Mouse (Mus musculus) heart, embryonic 14.5 days (tissue): ENCODE results near the gene Sorbs1. TPM values are rescaled to one million over a fixed set of nuclear protein-coding genes. Genes with fewer than 3 reads are reported as not detected.

Source experiments
- ATAC-seq: fragments of 200-750 bp; cut with Nextera tagmentation; 2 replicates; pipeline ENCODE4 v1.8.0; 2017; ENCODE audit warnings: low read depth, moderate TSS enrichment; ENCODE audit not compliant: insufficient number of reproducible peaks, insufficient read depth, low FRiP score
- H3K27ac ChIP-seq, 2 experiments: fragments of 200-500 bp in 1 of 2; fragments of 300-500 bp in 1 of 2; sonication (generic) in 1 of 2; replicated peaks in 1 of 2; 2 replicates each; pipeline ENCODE4 v1.5.1; 2012 to 2014; ENCODE audit warnings: low read depth in 2 of 2, low read length in 2 of 2, control low read depth in 1 of 2, mild to moderate bottlenecking in 1 of 2, mixed read lengths in 1 of 2; ENCODE audit not compliant: control insufficient read depth in 1 of 2, insufficient read depth in 1 of 2
- H3K27me3 ChIP-seq: fragments of 300-500 bp; sonication (generic); 2 replicates; pipeline ENCODE4 v1.6.1; 2014; ENCODE audit warnings: mild to moderate bottlenecking, low read length, control low read depth; ENCODE audit not compliant: control insufficient read depth, insufficient read depth
- H3K36me3 ChIP-seq: fragments of 300-500 bp; sonication (generic); 2 replicates; pipeline ENCODE4 v1.6.1; 2014; ENCODE audit warnings: mild to moderate bottlenecking, control low read depth, low read length, mixed read lengths; ENCODE audit not compliant: control insufficient read depth, insufficient read depth
- H3K4me1 ChIP-seq, 2 experiments: fragments of 200-500 bp in 1 of 2; fragments of 300-500 bp in 1 of 2; sonication (generic) in 1 of 2; 2 replicates each; pipeline ENCODE4 v1.6.1; 2012 to 2014; ENCODE audit warnings: low read length in 2 of 2, control low read depth in 1 of 2, mixed read lengths in 1 of 2; ENCODE audit not compliant: control insufficient read depth in 2 of 2, insufficient read depth in 2 of 2
- H3K4me2 ChIP-seq: fragments of 300-500 bp; sonication (generic); 2 replicates; pipeline ENCODE4 v1.6.1; 2014; ENCODE audit warnings: mild to moderate bottlenecking, low read length
- H3K4me3 ChIP-seq, 2 experiments: fragments of 200-500 bp in 1 of 2; fragments of 300-500 bp in 1 of 2; sonication (generic) in 1 of 2; 2 replicates each; pipeline ENCODE4 v1.5.1; 2012 to 2014; ENCODE audit warnings: low read length in 2 of 2, mild to moderate bottlenecking in 2 of 2, control low read depth in 1 of 2, low read depth in 1 of 2, moderate library complexity in 1 of 2; ENCODE audit not compliant: control insufficient read depth in 1 of 2, insufficient read depth in 1 of 2
- H3K9ac ChIP-seq: fragments of 300-500 bp; sonication (generic); 2 replicates; pipeline ENCODE4 v1.6.1; 2014; ENCODE audit warnings: mild to moderate bottlenecking, low read length
- H3K9me3 ChIP-seq: fragments of 300-500 bp; sonication (generic); 2 replicates; pipeline ENCODE4 v1.6.1; 2016; ENCODE audit warnings: low read length, control low read depth; ENCODE audit not compliant: control insufficient read depth
- WGBS: fragments of 180-500 bp; shearing (Covaris S2); extraction: QIAGEN DNeasy Blood & Tissue Kit; methylation state at CpG from one replicate; pipeline ENCODE4 v1.1.7; 2014; 5-methylcytosine and 5-hydroxymethylcytosine counted together
- polyA plus RNA-seq: library from polyadenylated mRNA; unstranded; fragments of >200 nt; fragmentation: Nextera tagmentation; extraction: Ambion mirVana; gene quantifications from 2 replicates; pipeline ENCODE4 v1.2.1, GENCODE M21; 2014

Gene Sorbs1
- polyA plus RNA-seq, 1 experiment from 2014 or later, result 109 TPM

DNA sequence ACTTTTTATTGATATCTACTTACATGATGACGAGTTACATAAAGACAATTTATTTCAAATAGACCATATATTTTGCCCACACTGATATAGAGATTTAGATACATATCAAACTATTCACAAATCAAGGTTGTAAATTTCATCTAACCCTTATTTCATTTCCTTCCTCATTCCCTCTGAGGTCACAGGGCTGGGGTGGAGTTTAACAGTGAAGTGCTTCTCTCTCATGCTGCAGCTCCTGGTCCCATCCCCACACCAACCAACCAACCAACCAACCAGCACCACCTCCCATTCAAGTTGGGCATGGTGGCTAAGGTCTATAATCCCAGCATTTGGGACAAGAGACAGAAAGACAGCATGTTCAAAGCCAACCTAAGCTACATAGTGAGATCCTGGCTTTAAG is 97.9 kb downstream of the Sorbs1 start:
- Histone ChIP-seq H3K27me3 (no peaks in the 10 kb centered on the region), H3K27ac (peak overlapping the region in 1 of 2 experiments; percentile 73; a peak in 1 of 4 replicates), H3K4me2 (no peak overlapping the region; the same call in 1 of the 2 replicates), H3K9me3 (no peaks in the 10 kb centered on the region), H3K4me3 (no peak overlapping the region), H3K4me1 (peaks cover 18 to 42% of the 10 kb centered on the region in 2 experiments), H3K9ac (no peak overlapping the region), H3K36me3 (0 out of 2 replicates have a peak, but pooled peaks cover 4% of the 10 kb centered on the region)
- 92% methylated on average over 1 of the region's 1 CpGs for WGBS
- no peak for ATAC-seq

DNA sequence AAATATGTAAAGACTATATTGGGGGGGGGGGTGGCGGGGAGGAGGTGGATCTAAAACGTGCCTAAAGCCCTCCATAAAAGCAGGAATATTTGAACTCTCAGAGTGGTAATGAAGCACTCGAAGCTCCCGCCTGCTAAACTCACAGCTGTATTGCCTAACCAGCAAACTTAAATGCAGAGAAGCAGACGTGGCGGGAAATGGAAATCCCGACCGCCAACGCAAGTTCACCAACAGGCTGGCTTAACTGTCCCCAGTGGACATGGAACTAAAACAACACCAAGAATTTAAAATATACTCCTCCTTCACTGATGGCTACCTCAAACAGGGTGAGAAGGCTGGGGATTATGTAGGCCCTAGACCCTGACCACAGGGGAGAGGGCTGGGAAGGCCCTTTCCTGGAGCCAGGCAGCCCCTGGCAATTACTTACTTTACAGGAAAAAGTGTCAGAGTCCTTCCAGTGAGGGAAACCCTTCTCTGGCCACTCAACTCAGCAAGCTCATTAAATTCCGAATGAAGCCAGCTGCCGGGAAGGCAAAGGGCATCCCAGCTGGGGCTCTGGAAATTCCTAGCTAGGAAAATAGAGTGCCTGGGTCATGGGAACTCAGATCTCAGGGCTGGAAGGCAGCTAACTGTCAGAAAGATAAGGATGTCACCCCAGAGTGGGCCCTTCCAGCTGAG is 98.6 kb downstream of the Sorbs1 start:
- WGBS, result 54% methylated on average over 11 of the region's 11 CpGs
- Histone ChIP-seq H3K4me2 (peak overlapping the region; percentile 1; the same call in 1 of the 2 replicates), H3K36me3 (0 out of 2 replicates have a peak, but pooled peaks cover 4% of the 10 kb centered on the region), H3K4me1 (peaks cover 21 to 43% of the 10 kb centered on the region in 2 experiments), H3K27me3 (no peaks in the 10 kb centered on the region), H3K9me3 (no peaks in the 10 kb centered on the region), H3K27ac (peak overlapping the region; percentile 73 to 90), H3K4me3 (no peak overlapping the region), H3K9ac (no peak overlapping the region; the same call in 1 of the 2 replicates)
- no peak for ATAC-seq

DNA sequence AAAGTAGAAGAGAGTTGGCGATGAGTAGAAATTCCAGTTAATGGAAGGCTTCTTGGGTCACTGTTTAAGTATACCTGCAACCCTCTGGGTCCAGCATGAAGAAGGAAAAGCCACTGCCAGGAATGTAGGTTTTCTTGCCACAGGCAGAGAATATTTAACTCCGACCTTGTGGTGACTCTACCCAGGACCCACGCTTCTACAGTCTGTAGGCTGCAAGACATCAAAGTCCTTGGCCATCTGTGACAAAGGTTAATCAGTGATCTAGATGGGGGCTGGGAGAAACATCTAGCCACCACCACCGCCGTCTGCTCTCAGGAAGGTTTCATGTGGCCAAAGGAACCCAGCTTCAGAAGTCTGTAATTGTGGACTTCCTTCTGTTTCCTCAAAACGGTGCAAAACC is 99.2 kb downstream of the Sorbs1 start:
- no peak for ATAC-seq
- no peak overlapping the region for H3K4me2 ChIP-seq
- 55% methylated on average over 6 of the region's 6 CpGs for WGBS

DNA sequence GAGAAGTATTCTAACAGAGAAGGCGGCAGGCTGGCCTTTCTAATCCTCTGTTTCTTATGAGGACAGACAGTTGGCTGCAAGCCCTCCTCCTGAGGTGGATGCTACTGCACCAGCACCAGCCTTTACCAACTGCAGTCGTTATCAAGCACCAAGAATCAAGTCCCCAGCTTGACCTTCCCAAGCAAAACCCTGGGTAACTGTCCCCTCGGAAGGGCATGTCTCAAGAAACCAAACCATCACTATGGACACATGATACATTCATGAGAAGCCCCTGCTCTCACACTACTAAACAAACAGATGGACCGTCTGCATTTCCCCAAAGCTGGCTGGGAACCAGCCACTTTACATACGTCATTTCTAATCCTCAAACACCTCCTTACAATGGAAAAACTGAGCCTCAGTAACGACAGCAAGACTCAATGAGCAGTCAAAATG is 102.2 kb downstream of the Sorbs1 start:
- Histone ChIP-seq H3K27ac (peak overlapping the region; percentile 29 to 39; a peak in 3 of 4 replicates), H3K9ac (no peak overlapping the region), H3K36me3 (0 out of 2 replicates have a peak, but pooled peaks cover 4% of the 10 kb centered on the region), H3K9me3 (no peaks in the 10 kb centered on the region), H3K4me3 (no peak overlapping the region), H3K4me2 (no peak overlapping the region), H3K4me1 (peaks cover 30 to 50% of the 10 kb centered on the region in 2 experiments), H3K27me3 (no peaks in the 10 kb centered on the region)
- no peak for ATAC-seq
- 35% methylated on average over 6 of the region's 6 CpGs for WGBS

More for the DNA sequence above, 99.2 kb downstream of the Sorbs1 start:
- no peaks in the 10 kb centered on the region for H3K9me3 ChIP-seq
- 0 out of 2 replicates have a peak, but pooled peaks cover 4% of the 10 kb centered on the region for H3K36me3 ChIP-seq
- peaks cover 26 to 43% of the 10 kb centered on the region in 2 experiments for H3K4me1 ChIP-seq
- no peak overlapping the region for H3K4me3 ChIP-seq
- peak overlapping the region in 1 of 2 experiments; percentile 73; a peak in 2 of 4 replicates for H3K27ac ChIP-seq
- no peak overlapping the region for H3K9ac ChIP-seq
- H3K27me3 ChIP-seq, result no peaks in the 10 kb centered on the region

DNA sequence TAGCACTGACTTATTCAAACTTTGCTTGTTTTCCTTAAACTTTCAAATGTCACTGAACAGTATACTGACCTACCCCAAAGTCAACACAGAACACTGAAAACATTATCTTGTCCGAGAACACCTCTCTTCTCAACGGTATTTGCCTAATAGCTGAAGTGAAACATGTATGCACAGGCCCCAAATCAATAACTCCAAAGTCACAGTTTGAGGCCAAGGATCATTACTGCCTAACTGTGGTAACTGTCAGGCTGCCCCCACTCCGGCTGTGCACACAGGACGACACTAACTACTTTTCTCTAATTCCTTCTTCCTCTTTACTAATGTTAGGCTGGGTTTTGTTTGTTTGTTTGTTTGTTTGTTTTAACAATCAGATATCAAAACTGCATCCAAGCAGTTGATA is 103.1 kb downstream of the Sorbs1 start:
- Histone ChIP-seq H3K27me3 (no peaks in the 10 kb centered on the region), H3K27ac (0 out of 4 replicates have a peak overlapping the region, but pooled peaks of 1 of the 2 experiments have one; percentile 3), H3K36me3 (0 out of 2 replicates have a peak, but pooled peaks cover 4% of the 10 kb centered on the region), H3K4me1 (peaks cover 34 to 58% of the 10 kb centered on the region in 2 experiments), H3K4me2 (no peak overlapping the region), H3K9me3 (no peaks in the 10 kb centered on the region), H3K4me3 (no peak overlapping the region), H3K9ac (0 out of 2 replicates have a peak overlapping the region, but pooled peaks have one; percentile 45)
- 82% methylated on average over 4 of the region's 4 CpGs for WGBS
- ATAC-seq, result no peak

DNA sequence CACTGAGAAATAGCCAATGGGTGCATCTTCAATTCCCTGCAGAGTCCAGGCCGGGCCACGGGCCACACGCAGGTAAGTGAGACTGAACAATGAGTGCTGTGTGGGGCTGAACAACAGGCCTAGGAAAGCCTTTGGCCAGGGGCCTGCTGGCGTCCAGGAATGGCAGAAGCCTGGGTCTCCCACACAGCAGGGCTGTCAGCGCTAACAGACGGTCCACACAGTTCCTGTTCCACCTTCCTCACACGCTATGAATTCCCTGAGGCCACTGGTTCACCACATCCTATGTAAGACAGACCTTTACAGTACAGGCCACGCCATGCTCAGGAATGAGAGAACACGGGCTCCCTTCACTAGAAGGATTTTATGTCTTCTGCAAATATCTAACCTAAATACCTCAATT is 103.5 kb downstream of the Sorbs1 start:
- 0 out of 2 replicates have a peak, but pooled peaks cover 4% of the 10 kb centered on the region for H3K36me3 ChIP-seq
- H3K4me2 ChIP-seq, result no peak overlapping the region
- peak overlapping the region; percentile 3 to 30; a peak in 3 of 4 replicates for H3K27ac ChIP-seq
- H3K9ac ChIP-seq, result 0 out of 2 replicates have a peak overlapping the region, but pooled peaks have one; percentile 45
- no peak overlapping the region for H3K4me3 ChIP-seq
- H3K9me3 ChIP-seq, result no peaks in the 10 kb centered on the region
- H3K27me3 ChIP-seq, result no peaks in the 10 kb centered on the region
- H3K4me1 ChIP-seq, result peaks cover 32 to 58% of the 10 kb centered on the region in 2 experiments
- 48% methylated on average over 9 of the region's 9 CpGs for WGBS
- no peak for ATAC-seq

DNA sequence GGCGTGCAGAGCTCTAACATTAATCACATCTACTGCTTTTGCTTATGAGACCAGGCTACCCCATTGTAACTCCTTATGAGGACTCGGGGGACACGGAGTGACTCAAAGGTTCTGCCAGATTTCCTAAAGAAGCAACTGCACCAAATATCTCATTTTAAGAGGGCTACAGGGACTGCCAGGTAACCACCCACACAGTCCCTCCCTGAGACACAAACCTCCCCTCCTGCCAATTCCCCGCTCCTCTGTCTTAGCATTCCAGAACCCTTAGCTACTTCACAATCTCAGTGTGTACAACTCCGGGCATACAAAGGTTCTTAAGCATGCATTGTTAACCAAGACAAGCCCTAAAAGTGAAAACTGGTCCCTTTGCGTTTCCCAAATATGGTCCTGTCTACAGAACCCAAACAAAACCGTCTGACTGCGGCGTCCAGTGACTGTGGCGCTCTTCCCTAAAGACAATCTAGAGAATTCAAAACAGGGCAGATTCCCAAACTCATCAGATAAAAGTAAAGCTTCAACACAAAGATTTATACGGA is 104.0 kb downstream of the Sorbs1 start:
- Histone ChIP-seq H3K27me3 (no peaks in the 10 kb centered on the region), H3K4me2 (no peak overlapping the region), H3K4me1 (peaks cover 29 to 54% of the 10 kb centered on the region in 2 experiments), H3K4me3 (no peak overlapping the region), H3K36me3 (0 out of 2 replicates have a peak, but pooled peaks cover 4% of the 10 kb centered on the region), H3K9ac (no peak overlapping the region), H3K9me3 (no peaks in the 10 kb centered on the region), H3K27ac (peak overlapping the region; percentile 3 to 14; a peak in 1 of 4 replicates)
- 77% methylated on average over 11 of the region's 11 CpGs for WGBS
- ATAC-seq, result no peak
